Mouse (Mus musculus): ENCODE results near the gene Gm21425. TPM values are rescaled to one million over a fixed set of nuclear protein-coding genes. Genes with fewer than 3 reads are reported as not detected.

Gm21425 gene
- polyA plus RNA-seq (2012; ENCODE audit: low replicate concordance): not detected in 2 replicates

GRCm38 (mm10) chrY:13161668-13162067, at the start of gene Gm21425:
Gene Gm21425 (plus strand): TSS chrY:13161968.

GRCm38 (mm10) chrY:13133392-13133791, 28.4 kb upstream of the Gm21425 start, which contains the start of gene Gm21891:
Gene Gm21891 (minus strand): TSS chrY:13133492.

Other genes starting within 250 kb of the Gm21425 start
- not detected in 2 replicates for gene Gm20807, start 119.1 kb upstream of the Gm21425 start, polyA plus RNA-seq (2012; ENCODE audit: low replicate concordance)
- gene Gm21891, start 28.5 kb upstream of the Gm21425 start, polyA plus RNA-seq (2012; ENCODE audit: low replicate concordance): not detected in 2 replicates
- not detected in 2 replicates for gene Gm21828, start 62.0 kb downstream of the Gm21425 start, polyA plus RNA-seq (2012; ENCODE audit: low replicate concordance)
- gene Gm21440, start 90.4 kb downstream of the Gm21425 start, polyA plus RNA-seq (2012; ENCODE audit: low replicate concordance): not detected in 2 replicates
- not detected in 2 replicates for gene Gm21454, start 90.5 kb downstream of the Gm21425 start, polyA plus RNA-seq (2012; ENCODE audit: low replicate concordance)
- gene Gm21725, start 187.1 kb downstream of the Gm21425 start, polyA plus RNA-seq (2012; ENCODE audit: low replicate concordance): not detected in 2 replicates